Mouse (Mus musculus): Measurements from ENCODE around the gene Naa30. TPM values are rescaled to one million over a fixed set of nuclear protein-coding genes. Genes with fewer than 3 reads are reported as not detected.

Naa30 gene
- 6.9 and 7.7 TPM in 2 replicates for polyA plus RNA-seq (2015; fragmentation: Nextera tagmentation; extraction: Ambion mirVana)

DNA sequence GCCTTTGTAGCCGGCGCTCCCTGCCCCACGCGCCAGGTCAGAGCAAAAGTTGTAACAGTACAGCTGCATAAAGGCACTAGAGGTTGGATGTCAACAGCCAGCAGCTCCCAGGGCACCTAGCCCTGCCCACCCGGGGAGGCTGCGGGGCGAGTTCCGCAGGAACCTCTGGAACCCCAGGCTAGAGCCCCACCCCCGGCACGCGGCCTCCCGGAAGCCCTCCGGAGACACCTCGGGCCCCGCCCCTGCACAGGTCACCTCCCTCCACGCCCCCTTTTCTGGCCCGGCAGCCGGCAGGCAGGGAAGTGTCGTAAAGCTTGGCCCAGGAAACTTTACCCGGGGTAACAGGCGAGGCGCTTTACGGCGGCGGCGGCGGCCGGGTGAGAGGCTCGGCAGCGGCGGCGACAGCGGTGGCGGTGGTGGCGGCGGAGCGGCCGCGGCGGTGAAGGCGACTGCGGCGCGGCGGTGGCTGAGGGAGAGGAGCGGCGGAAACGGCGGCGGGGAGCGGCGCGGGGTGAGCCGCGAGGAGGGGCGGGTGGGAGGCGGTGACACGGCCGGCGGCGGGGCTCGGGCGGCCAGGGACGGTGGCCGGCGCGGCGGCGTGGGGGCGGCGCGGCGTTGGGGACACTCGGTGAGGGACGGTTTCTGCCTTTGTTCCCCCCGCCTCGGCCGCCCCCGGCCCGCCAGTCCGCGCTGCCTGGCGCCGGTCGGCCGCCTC lies at the start of gene Naa30:
TSS of gene Naa30 (plus strand) at position 360 of the 715 bp plus-strand sequence.
- no peaks in the 10 kb centered on the region for H3K27me3 ChIP-seq (ENCODE audit: control insufficient read depth, insufficient read depth, low read depth, low read length)
- peak; percentile 96 for ATAC-seq (ENCODE audit: low read depth)
- H3K27ac ChIP-seq (ENCODE audit: low read length): peak within 1 kb of the TSS; percentile 73
- no peaks in the 10 kb centered on the region for H3K36me3 ChIP-seq (ENCODE audit: control insufficient read depth, insufficient read depth, low read length)
- H3K4me1 ChIP-seq (replicated peaks; ENCODE audit: control insufficient read depth, insufficient read depth, low read length): peaks cover 19% of the 10 kb centered on the region
- H3K4me2 ChIP-seq (ENCODE audit: low read depth, low read length): peak within 1 kb of the TSS; percentile 84
- under 1% methylated on average over 47 of the region's 86 CpGs for WGBS
- no peaks in the 10 kb centered on the region for H3K9me3 ChIP-seq (ENCODE audit: control insufficient read depth, low read length)
- H3K9ac ChIP-seq (ENCODE audit: low read length): peak within 1 kb of the TSS; percentile 98
- H3K4me3 ChIP-seq (ENCODE audit: low read length): peak within 1 kb of the TSS; percentile 96

GRCm38 (mm10) chr14:49127162-49127779 lies 44.8 kb upstream of the Naa30 start:
- Histone ChIP-seq H3K9ac (ENCODE audit: low read length) (no peak overlapping the region), H3K27me3 (ENCODE audit: control insufficient read depth, insufficient read depth, low read depth, low read length) (no peaks in the 10 kb centered on the region), H3K4me3 (ENCODE audit: low read length) (no peak overlapping the region), H3K36me3 (ENCODE audit: control insufficient read depth, insufficient read depth, low read length) (no peaks in the 10 kb centered on the region), H3K4me2 (ENCODE audit: low read depth, low read length) (no peak overlapping the region), H3K4me1 (replicated peaks; ENCODE audit: control insufficient read depth, insufficient read depth, low read length) (no peaks in the 10 kb centered on the region), H3K9me3 (ENCODE audit: control insufficient read depth, low read length) (no peaks in the 10 kb centered on the region), H3K27ac (ENCODE audit: low read length) (no peak overlapping the region)
- 67% methylated on average over 23 of the region's 23 CpGs for WGBS
- ATAC-seq (ENCODE audit: low read depth): no peak

GRCm38 (mm10) chr14:49128544-49129263 lies 43.3 kb upstream of the Naa30 start:
- WGBS: 50% methylated on average over 10 of the region's 10 CpGs
- Histone ChIP-seq H3K27me3 (ENCODE audit: control insufficient read depth, insufficient read depth, low read depth, low read length) (no peaks in the 10 kb centered on the region), H3K27ac (ENCODE audit: low read length) (no peak overlapping the region), H3K9ac (ENCODE audit: low read length) (no peak overlapping the region), H3K9me3 (ENCODE audit: control insufficient read depth, low read length) (no peaks in the 10 kb centered on the region), H3K4me3 (ENCODE audit: low read length) (no peak overlapping the region), H3K4me2 (ENCODE audit: low read depth, low read length) (no peak overlapping the region), H3K4me1 (replicated peaks; ENCODE audit: control insufficient read depth, insufficient read depth, low read length) (no peaks in the 10 kb centered on the region), H3K36me3 (ENCODE audit: control insufficient read depth, insufficient read depth, low read length) (no peaks in the 10 kb centered on the region)
- ATAC-seq (ENCODE audit: low read depth): no peak

DNA sequence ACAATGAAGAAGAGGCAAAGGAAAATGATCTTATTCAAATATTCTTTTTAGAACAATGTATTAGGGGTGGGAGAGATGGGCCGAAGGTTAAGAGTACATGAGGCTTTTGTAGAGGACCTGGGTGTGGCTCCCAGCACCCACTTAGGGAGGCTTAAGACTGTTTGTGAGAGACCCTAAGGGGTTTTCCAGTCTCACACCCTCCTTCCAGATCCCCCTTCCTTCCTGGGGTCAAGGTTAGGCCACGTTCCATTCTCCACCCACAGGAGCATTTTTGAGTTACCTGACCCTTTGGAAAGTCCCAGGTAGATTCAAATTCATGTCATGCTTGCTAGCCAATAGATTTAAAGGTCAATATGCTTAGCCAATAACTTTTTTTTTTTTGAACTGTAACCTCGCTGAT lies 39.6 kb upstream of the Naa30 start:
- no peaks in the 10 kb centered on the region for H3K9me3 ChIP-seq (ENCODE audit: control insufficient read depth, low read length)
- WGBS: 79% methylated on average over 3 of the region's 3 CpGs

DNA sequence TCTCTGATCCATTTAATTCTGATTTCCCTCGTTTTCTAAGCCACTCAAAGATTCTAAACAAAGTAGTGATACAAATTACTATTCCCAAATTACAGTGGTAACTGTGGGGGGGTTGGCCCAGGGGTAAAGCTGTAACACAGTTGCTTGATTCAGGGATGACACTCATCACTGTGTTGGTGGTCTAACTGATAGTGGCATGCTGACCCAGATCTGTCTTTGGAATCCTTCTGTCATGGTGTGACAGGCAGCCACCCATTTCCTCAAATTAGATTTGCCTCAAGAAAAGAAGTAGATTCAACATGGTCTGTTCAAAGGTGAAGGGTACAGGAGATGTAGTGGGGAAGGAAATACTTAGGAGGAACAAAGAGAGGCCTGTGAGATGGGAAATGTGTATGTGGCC lies 33.9 kb upstream of the Naa30 start:
- WGBS: 40% methylated on average over 1 of the region's 1 CpGs
- H3K4me2 ChIP-seq (ENCODE audit: low read depth, low read length): no peak overlapping the region
- no peaks in the 10 kb centered on the region for H3K36me3 ChIP-seq (ENCODE audit: control insufficient read depth, insufficient read depth, low read length)
- no peaks in the 10 kb centered on the region for H3K9me3 ChIP-seq (ENCODE audit: control insufficient read depth, low read length)
- ATAC-seq (ENCODE audit: low read depth): no peak
- H3K4me3 ChIP-seq (ENCODE audit: low read length): no peak overlapping the region
- no peaks in the 10 kb centered on the region for H3K27me3 ChIP-seq (ENCODE audit: control insufficient read depth, insufficient read depth, low read depth, low read length)
- H3K27ac ChIP-seq (ENCODE audit: low read length): no peak overlapping the region
- no peak overlapping the region for H3K9ac ChIP-seq (ENCODE audit: low read length)
- no peaks in the 10 kb centered on the region for H3K4me1 ChIP-seq (replicated peaks; ENCODE audit: control insufficient read depth, insufficient read depth, low read length)

More for the DNA sequence above, 39.6 kb upstream of the Naa30 start:
- no peak for ATAC-seq (ENCODE audit: low read depth)
- Histone ChIP-seq H3K4me2 (ENCODE audit: low read depth, low read length) (no peak overlapping the region), H3K27ac (ENCODE audit: low read length) (no peak overlapping the region), H3K4me3 (ENCODE audit: low read length) (no peak overlapping the region), H3K27me3 (ENCODE audit: control insufficient read depth, insufficient read depth, low read depth, low read length) (no peaks in the 10 kb centered on the region), H3K4me1 (replicated peaks; ENCODE audit: control insufficient read depth, insufficient read depth, low read length) (no peaks in the 10 kb centered on the region), H3K9ac (ENCODE audit: low read length) (no peak overlapping the region), H3K36me3 (ENCODE audit: control insufficient read depth, insufficient read depth, low read length) (no peaks in the 10 kb centered on the region)

- no peak overlapping the region for H3K9ac ChIP-seq (ENCODE audit: low read length)
These were observed 31.3 kb upstream of the Naa30 start for GRCm38 (mm10) chr14:49140756-49141155.

GRCm38 (mm10) chr14:49153801-49154200 lies 18.2 kb upstream of the Naa30 start:
- no peaks in the 10 kb centered on the region for H3K9me3 ChIP-seq (ENCODE audit: control insufficient read depth, low read length)
- no peak overlapping the region for H3K9ac ChIP-seq (ENCODE audit: low read length)
- H3K27ac ChIP-seq (ENCODE audit: low read length): no peak overlapping the region
- H3K36me3 ChIP-seq (ENCODE audit: control insufficient read depth, insufficient read depth, low read length): no peaks in the 10 kb centered on the region
- no peak overlapping the region for H3K4me2 ChIP-seq (ENCODE audit: low read depth, low read length)
- no peak overlapping the region for H3K4me3 ChIP-seq (ENCODE audit: low read length)
- H3K4me1 ChIP-seq (replicated peaks; ENCODE audit: control insufficient read depth, insufficient read depth, low read length): no peaks in the 10 kb centered on the region
- 30% methylated on average over 7 of the region's 7 CpGs for WGBS
- H3K27me3 ChIP-seq (ENCODE audit: control insufficient read depth, insufficient read depth, low read depth, low read length): no peaks in the 10 kb centered on the region
- no peak for ATAC-seq (ENCODE audit: low read depth)

More at GRCm38 (mm10) chr14:49140756-49141155, 31.3 kb upstream of the Naa30 start:
- H3K4me3 ChIP-seq (ENCODE audit: low read length): no peak overlapping the region
- no peaks in the 10 kb centered on the region for H3K36me3 ChIP-seq (ENCODE audit: control insufficient read depth, insufficient read depth, low read length)
- no peaks in the 10 kb centered on the region for H3K27me3 ChIP-seq (ENCODE audit: control insufficient read depth, insufficient read depth, low read depth, low read length)
- H3K4me2 ChIP-seq (ENCODE audit: low read depth, low read length): no peak overlapping the region
- no peak for ATAC-seq (ENCODE audit: low read depth)
- 89% methylated on average over 7 of the region's 7 CpGs for WGBS
- H3K27ac ChIP-seq (ENCODE audit: low read length): no peak overlapping the region
- H3K9me3 ChIP-seq (ENCODE audit: control insufficient read depth, low read length): no peaks in the 10 kb centered on the region
- H3K4me1 ChIP-seq (replicated peaks; ENCODE audit: control insufficient read depth, insufficient read depth, low read length): no peaks in the 10 kb centered on the region

- no peak overlapping the region for H3K9ac ChIP-seq (ENCODE audit: low read length)
- H3K4me1 ChIP-seq (replicated peaks; ENCODE audit: control insufficient read depth, insufficient read depth, low read length): no peaks in the 10 kb centered on the region
These were observed 16.5 kb upstream of the Naa30 start for GRCm38 (mm10) chr14:49155572-49155971.

More at GRCm38 (mm10) chr14:49155572-49155971, 16.5 kb upstream of the Naa30 start:
- H3K36me3 ChIP-seq (ENCODE audit: control insufficient read depth, insufficient read depth, low read length): no peaks in the 10 kb centered on the region
- H3K4me2 ChIP-seq (ENCODE audit: low read depth, low read length): no peak overlapping the region
- H3K9me3 ChIP-seq (ENCODE audit: control insufficient read depth, low read length): no peaks in the 10 kb centered on the region
- 21% methylated on average over 5 of the region's 5 CpGs for WGBS
- H3K4me3 ChIP-seq (ENCODE audit: low read length): no peak overlapping the region
- no peak for ATAC-seq (ENCODE audit: low read depth)
- no peaks in the 10 kb centered on the region for H3K27me3 ChIP-seq (ENCODE audit: control insufficient read depth, insufficient read depth, low read depth, low read length)
- H3K27ac ChIP-seq (ENCODE audit: low read length): no peak overlapping the region

Measured in lung, embryonic 16.5 days (tissue).